Mouse (Mus musculus) embryonic facial prominence, embryonic 11.5 days (tissue): ENCODE results near the gene 1700013G24Rik. TPM values are rescaled to one million over a fixed set of nuclear protein-coding genes. Genes with fewer than 3 reads are reported as not detected.

Source experiments
- ATAC-seq: fragments of 200-750 bp; cut with Nextera tagmentation; replicated peaks from 2 replicates; pipeline ENCODE4 v1.8.0; 2017; ENCODE audit warnings: low read depth; ENCODE audit not compliant: insufficient number of reproducible peaks, low FRiP score, low TSS enrichment
- DNase-seq: peaks from one replicate; pipeline ENCODE4 v3.0.0-alpha.2; 2015; ENCODE audit warnings: low spot score
- H3K27ac ChIP-seq: fragments of 300-500 bp; sonication (generic); replicated peaks from 2 replicates; pipeline ENCODE4 v1.5.1; 2014; ENCODE audit warnings: mild to moderate bottlenecking, low read depth, low read length, control low read depth
- H3K27me3 ChIP-seq: fragments of 300-500 bp; sonication (generic); 2 replicates; pipeline ENCODE4 v1.6.1; 2014; ENCODE audit warnings: mild to moderate bottlenecking, low read length, moderate library complexity, mixed read lengths; ENCODE audit not compliant: control insufficient read depth, insufficient read depth
- H3K36me3 ChIP-seq: fragments of 300-500 bp; sonication (generic); replicated peaks from 2 replicates; pipeline ENCODE4 v1.6.1; 2014; ENCODE audit warnings: low read depth, mild to moderate bottlenecking, low read length, moderate library complexity, mixed read lengths; ENCODE audit not compliant: control insufficient read depth, insufficient read depth
- H3K4me1 ChIP-seq: fragments of 300-500 bp; sonication (generic); 2 replicates; pipeline ENCODE4 v1.6.1; 2014; ENCODE audit warnings: low read length, mixed read lengths; ENCODE audit not compliant: control insufficient read depth, insufficient read depth
- H3K4me2 ChIP-seq: fragments of 300-500 bp; sonication (generic); 2 replicates; pipeline ENCODE4 v1.6.1; 2014; ENCODE audit warnings: low read depth, mild to moderate bottlenecking, control low read depth, low read length, moderate library complexity
- H3K4me3 ChIP-seq: fragments of 300-500 bp; sonication (generic); 2 replicates; pipeline ENCODE4 v1.5.1; 2014; ENCODE audit warnings: low read depth, low read length, control low read depth
- H3K9ac ChIP-seq: fragments of 300-500 bp; sonication (generic); replicated peaks from 2 replicates; pipeline ENCODE4 v1.6.1; 2014; ENCODE audit warnings: mild to moderate bottlenecking, control low read depth, low read length
- H3K9me3 ChIP-seq: fragments of 300-500 bp; sonication (generic); replicated peaks from 2 replicates; pipeline ENCODE4 v1.6.1; 2016; ENCODE audit warnings: mild to moderate bottlenecking, low read length, inconsistent platforms, mixed read lengths; ENCODE audit not compliant: control insufficient read depth
- WGBS: fragments of 180-500 bp; shearing (Covaris S2); extraction: QIAGEN DNeasy Blood & Tissue Kit; methylation state at CpG from one replicate; pipeline ENCODE4 v1.1.7; 2014; 5-methylcytosine and 5-hydroxymethylcytosine counted together
- polyA plus RNA-seq: library from polyadenylated mRNA; unstranded; fragments of >200 nt; fragmentation: Nextera tagmentation; extraction: Ambion mirVana; gene quantifications from 2 replicates; pipeline ENCODE4 v1.2.1, GENCODE M21; 2014

Gene 1700013G24Rik
- polyA plus RNA-seq, 1 experiment from 2014 or later = not detected

- Histone ChIP-seq H3K9me3 (no peaks in the 10 kb centered on the region), H3K4me2 (no peak overlapping the region), H3K4me3 (no peak overlapping the region), H3K9ac (no peak overlapping the region), H3K27me3 (no peaks in the 10 kb centered on the region), H3K4me1 (no peaks in the 10 kb centered on the region), H3K36me3 (no peaks in the 10 kb centered on the region), H3K27ac (no peak overlapping the region)
- DNase-seq (no peak), ATAC-seq (no peak)
- WGBS = 89% methylated on average over 9 of the region's 9 CpGs
Measured at GRCm38 (mm10) chr4:137458310-137458709, 5.2 kb downstream of the 1700013G24Rik start.

GRCm38 (mm10) chr4:137458861-137459260 lies 5.8 kb downstream of the 1700013G24Rik start:
- 62% methylated on average over 5 of the region's 5 CpGs for WGBS
- no peak for DNase-seq
- Histone ChIP-seq H3K4me1 (no peaks in the 10 kb centered on the region), H3K27ac (no peak overlapping the region), H3K27me3 (no peaks in the 10 kb centered on the region), H3K4me2 (no peak overlapping the region), H3K4me3 (no peak overlapping the region), H3K9ac (no peak overlapping the region), H3K9me3 (no peaks in the 10 kb centered on the region), H3K36me3 (no peaks in the 10 kb centered on the region)
- no peak for ATAC-seq

DNA sequence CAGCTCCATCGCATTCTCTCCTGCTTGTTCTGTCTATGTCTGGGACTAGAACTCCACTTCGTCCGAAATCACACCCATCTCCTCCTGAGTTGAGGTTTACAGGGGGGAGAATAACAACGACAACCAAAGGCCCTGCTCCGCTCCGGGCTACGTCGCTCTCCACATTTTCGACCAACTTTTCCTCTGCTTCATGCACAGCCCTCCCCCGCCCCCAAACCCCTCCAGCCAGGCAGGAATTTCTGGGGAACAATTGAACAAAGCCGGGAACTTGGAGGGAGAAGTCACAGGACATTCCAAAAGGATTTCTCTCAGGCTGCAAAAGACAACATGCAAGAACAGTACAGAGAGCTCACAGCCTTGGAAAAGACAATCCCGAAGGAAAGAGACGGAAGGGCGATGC lies 7.6 kb downstream of the 1700013G24Rik start:
- Histone ChIP-seq H3K4me2 (no peak overlapping the region), H3K4me3 (no peak overlapping the region), H3K27ac (no peak overlapping the region; the same call in 1 of the 2 replicates), H3K27me3 (no peaks in the 10 kb centered on the region), H3K9me3 (no peaks in the 10 kb centered on the region), H3K4me1 (no peaks in the 10 kb centered on the region), H3K36me3 (no peaks in the 10 kb centered on the region), H3K9ac (no peak overlapping the region)
- ATAC-seq (no peak), DNase-seq (no peak)
- WGBS = 64% methylated on average over 14 of the region's 14 CpGs

DNA sequence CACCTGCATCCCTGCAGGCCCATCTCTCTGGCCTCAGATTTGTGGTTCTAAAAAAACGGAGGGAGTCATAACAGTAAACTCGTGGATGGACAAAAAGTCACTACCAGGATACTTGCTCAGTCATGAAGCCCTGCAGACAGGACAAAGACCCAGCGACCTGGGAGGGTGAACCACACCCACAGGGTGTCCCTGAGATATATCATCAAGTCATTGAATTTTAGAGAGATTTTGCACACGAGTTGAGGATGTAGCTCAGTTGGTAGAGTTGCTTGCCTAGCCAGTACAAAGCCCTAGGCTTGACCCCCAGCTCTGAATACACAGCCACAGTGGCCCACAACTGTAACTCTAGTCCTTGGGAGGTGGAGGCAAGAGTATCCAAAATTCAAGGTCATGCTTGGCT lies 8.1 kb downstream of the 1700013G24Rik start:
- ATAC-seq = no peak
- H3K36me3 ChIP-seq = no peaks in the 10 kb centered on the region
- H3K4me3 ChIP-seq = no peak overlapping the region
- no peak overlapping the region for H3K4me2 ChIP-seq
- H3K27ac ChIP-seq = no peak overlapping the region
- H3K9ac ChIP-seq = no peak overlapping the region
- DNase-seq = no peak
- no peaks in the 10 kb centered on the region for H3K4me1 ChIP-seq
- 76% methylated on average over 4 of the region's 4 CpGs for WGBS
- no peaks in the 10 kb centered on the region for H3K9me3 ChIP-seq
- H3K27me3 ChIP-seq = no peaks in the 10 kb centered on the region

DNA sequence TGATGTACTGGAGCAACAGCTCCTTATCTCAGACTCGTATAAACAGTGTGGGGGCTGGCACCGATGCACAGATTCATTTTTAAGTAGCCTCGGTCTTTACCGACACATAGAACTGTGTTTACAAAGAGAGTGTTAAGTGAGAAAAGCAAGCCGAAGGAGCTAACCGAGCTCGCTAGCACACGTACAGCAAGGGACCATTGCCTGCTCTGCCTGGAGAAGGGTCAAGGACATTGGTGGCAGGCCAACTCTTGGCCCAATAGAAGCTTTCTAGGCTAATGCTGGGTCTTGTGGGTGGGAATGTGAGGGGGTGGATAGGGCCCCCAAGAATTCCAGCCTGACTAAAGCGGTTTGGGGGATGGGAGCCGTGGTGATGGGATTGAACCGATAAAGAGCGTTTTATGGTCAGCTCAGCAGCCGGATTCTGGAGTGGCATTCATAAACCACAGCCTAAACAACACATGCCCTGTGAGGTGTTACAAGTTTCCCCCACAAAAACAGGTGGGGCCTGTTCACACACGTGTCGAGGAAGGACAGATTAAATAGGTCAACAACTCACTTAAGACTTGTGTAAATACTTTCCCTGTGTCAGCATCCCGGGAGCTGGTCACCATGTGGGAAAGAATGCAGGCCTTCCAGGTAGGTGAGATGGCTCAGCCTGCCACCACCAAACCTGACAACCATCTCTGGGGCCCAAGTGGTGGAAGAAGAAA lies 9.1 kb downstream of the 1700013G24Rik start:
- no peak overlapping the region for H3K9ac ChIP-seq
- H3K36me3 ChIP-seq = no peaks in the 10 kb centered on the region
- DNase-seq (no peak), ATAC-seq (no peak)
- H3K4me1 ChIP-seq = no peaks in the 10 kb centered on the region
- H3K27me3 ChIP-seq = no peaks in the 10 kb centered on the region
- no peaks in the 10 kb centered on the region for H3K9me3 ChIP-seq
- H3K4me3 ChIP-seq = no peak overlapping the region
- 85% methylated on average over 16 of the region's 16 CpGs for WGBS
- no peak overlapping the region for H3K4me2 ChIP-seq
- no peak overlapping the region for H3K27ac ChIP-seq

DNA sequence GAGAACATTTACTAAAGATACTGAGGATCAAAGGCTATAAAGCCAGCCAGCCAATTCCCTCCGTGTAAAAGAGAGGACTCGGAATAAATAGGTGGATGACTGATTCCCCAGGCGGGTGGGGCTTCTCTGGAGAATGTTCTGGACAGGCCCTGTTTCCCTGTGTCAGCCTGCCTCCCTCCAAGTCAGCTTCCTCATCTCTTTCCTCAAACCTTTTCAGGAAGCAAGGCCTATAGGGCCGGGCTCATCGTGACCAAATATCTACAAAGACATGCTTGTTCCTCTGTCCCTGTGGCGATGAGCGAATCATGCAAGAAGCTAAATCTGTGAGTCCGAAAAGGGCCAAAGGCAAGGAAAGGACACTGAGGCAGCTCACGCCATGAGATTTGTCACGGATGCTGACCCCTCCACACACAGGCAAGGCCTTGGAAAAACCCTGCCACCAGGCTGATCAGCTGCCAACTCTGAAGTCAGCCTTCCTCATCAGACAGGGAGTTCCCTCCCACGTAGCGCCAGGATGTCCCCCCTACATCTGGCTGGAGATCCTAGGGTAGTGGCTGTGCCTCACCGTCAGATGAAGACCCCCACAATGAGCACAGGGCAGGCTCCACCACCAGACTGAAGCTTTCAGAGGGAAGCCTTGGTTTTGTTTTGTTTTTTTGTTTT lies 12.2 kb downstream of the 1700013G24Rik start:
- no peaks in the 10 kb centered on the region for H3K27me3 ChIP-seq
- H3K9me3 ChIP-seq = no peaks in the 10 kb centered on the region
- no peaks in the 10 kb centered on the region for H3K4me1 ChIP-seq
- no peak for ATAC-seq
- no peak for DNase-seq
- H3K27ac ChIP-seq = no peak overlapping the region
- no peak overlapping the region for H3K4me2 ChIP-seq
- H3K9ac ChIP-seq = no peak overlapping the region
- no peaks in the 10 kb centered on the region for H3K36me3 ChIP-seq
- WGBS = 69% methylated on average over 13 of the region's 13 CpGs
- H3K4me3 ChIP-seq = no peak overlapping the region

GRCm38 (mm10) chr4:137466991-137467390 lies 13.9 kb downstream of the 1700013G24Rik start:
- no peaks in the 10 kb centered on the region for H3K36me3 ChIP-seq
- ATAC-seq = no peak
- no peaks in the 10 kb centered on the region for H3K4me1 ChIP-seq
- no peak overlapping the region for H3K9ac ChIP-seq
- WGBS = 72% methylated on average over 4 of the region's 4 CpGs
- H3K27me3 ChIP-seq = no peaks in the 10 kb centered on the region
- H3K4me3 ChIP-seq = no peak overlapping the region
- DNase-seq = no peak
- no peak overlapping the region for H3K4me2 ChIP-seq
- H3K27ac ChIP-seq = no peak overlapping the region
- no peaks in the 10 kb centered on the region for H3K9me3 ChIP-seq

- WGBS = 86% methylated on average over 2 of the region's 2 CpGs
Measured at GRCm38 (mm10) chr4:137467525-137467924, 14.4 kb downstream of the 1700013G24Rik start.

More at GRCm38 (mm10) chr4:137467525-137467924, 14.4 kb downstream of the 1700013G24Rik start:
- Histone ChIP-seq H3K4me3 (no peak overlapping the region), H3K9me3 (no peaks in the 10 kb centered on the region), H3K4me2 (no peak overlapping the region), H3K9ac (no peak overlapping the region), H3K27ac (no peak overlapping the region), H3K4me1 (no peaks in the 10 kb centered on the region), H3K27me3 (no peaks in the 10 kb centered on the region), H3K36me3 (no peaks in the 10 kb centered on the region)
- ATAC-seq = no peak
- DNase-seq = no peak
